Mouse (Mus musculus): Measurements from ENCODE around the gene Ccr5. TPM values are rescaled to one million over a fixed set of nuclear protein-coding genes. Genes with fewer than 3 reads are reported as not detected.

The Ccr5 gene
- 1.6 and 2.7 TPM in 2 replicates for polyA plus RNA-seq (2015; fragmentation: Nextera tagmentation; extraction: Ambion mirVana)

GRCm38 (mm10) chr9:124121387-124122184 is at the start of gene Ccr5:
Gene Ccr5 (plus strand): TSS chr9:124121543.

GRCm38 (mm10) chr9:124101723-124102122 is 19.6 kb upstream of the Ccr5 start, which contains the start of gene Ccr2:
Gene Ccr2 (plus strand): TSS chr9:124101950.

Other genes starting within 250 kb of the Ccr5 start
- gene Ccr1, start 152.9 kb upstream of the Ccr5 start, polyA plus RNA-seq (2015; fragmentation: Nextera tagmentation; extraction: Ambion mirVana), result 5.0 and 6.3 TPM in 2 replicates
- 0.25 TPM in 1 of 2 replicates, not detected in the other for gene Ccr1l1, start 143.1 kb upstream of the Ccr5 start, polyA plus RNA-seq (2015; fragmentation: Nextera tagmentation; extraction: Ambion mirVana)
- 0.11 and 0.22 TPM in 2 replicates for gene Ccr3, start 99.6 kb upstream of the Ccr5 start, polyA plus RNA-seq (2015; fragmentation: Nextera tagmentation; extraction: Ambion mirVana)
- 1.1 TPM in 2 replicates for gene Ccr2, start 19.6 kb upstream of the Ccr5 start, polyA plus RNA-seq (2015; fragmentation: Nextera tagmentation; extraction: Ambion mirVana)
- 10.5 and 12.1 TPM in 2 replicates for gene 2010315B03Rik, start 191.2 kb downstream of the Ccr5 start, polyA plus RNA-seq (2015; fragmentation: Nextera tagmentation; extraction: Ambion mirVana)